Mouse (Mus musculus) common myeloid progenitor, adult 5-6 weeks (primary cell): ENCODE data around the gene Uqcrh. TPM values are rescaled to one million over a fixed set of nuclear protein-coding genes. Genes with fewer than 3 reads are reported as not detected.

Source experiments
- ATAC-seq: replicated peaks from 2 replicates; pipeline ENCODE4 v1.8.0; 2016; ENCODE audit warnings: low read depth, mild to moderate bottlenecking, moderate TSS enrichment, inconsistent platforms; ENCODE audit not compliant: poor library complexity, severe bottlenecking
- total RNA-seq: library from RNA; stranded (forward); fragments of 200-1000, 187-1606 nt; gene quantifications from 2 replicates; pipeline ENCODE4 v1.2.3, GENCODE M21; 2017

Uqcrh gene
- total RNA-seq, 1 experiment from 2014 or later, result 353 TPM

GRCm38 (mm10) chr4:116059012-116059726, 15.7 kb downstream of the Uqcrh start:
- no peak for ATAC-seq

- ATAC-seq, result no peak
Measured at GRCm38 (mm10) chr4:116057559-116057958, 17.3 kb downstream of the Uqcrh start.

- peak; percentile 93 for ATAC-seq
Measured at GRCm38 (mm10) chr4:116053399-116053961, 21.4 kb downstream of the Uqcrh start, which contains the start of gene Nsun4. Nsun4 (minus strand) TSS chr4:116053876.

GRCm38 (mm10) chr4:116052526-116053293, 22.2 kb downstream of the Uqcrh start:
- peak; percentile 31 for ATAC-seq

DNA sequence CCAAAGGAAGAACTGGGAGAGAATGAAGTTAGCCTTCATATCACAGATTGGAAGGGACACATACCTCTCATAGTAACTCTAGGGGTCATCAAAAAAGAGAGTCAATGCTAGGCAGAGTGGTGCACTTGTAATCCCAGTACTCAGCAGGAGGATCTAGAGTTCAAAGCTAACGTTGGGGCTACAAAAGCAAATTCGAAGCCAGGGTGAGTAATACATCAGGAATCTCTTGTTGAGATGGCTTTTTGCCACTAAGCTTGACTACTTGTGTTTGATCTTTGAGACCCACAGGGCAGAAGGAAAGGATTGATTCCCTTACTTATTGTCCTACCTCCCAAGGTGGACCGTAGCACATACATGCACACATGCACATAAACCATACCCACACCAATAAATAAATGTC, 25.7 kb downstream of the Uqcrh start:
- no peak for ATAC-seq

GRCm38 (mm10) chr4:116048130-116048920, 26.5 kb downstream of the Uqcrh start:
- no peak for ATAC-seq

DNA sequence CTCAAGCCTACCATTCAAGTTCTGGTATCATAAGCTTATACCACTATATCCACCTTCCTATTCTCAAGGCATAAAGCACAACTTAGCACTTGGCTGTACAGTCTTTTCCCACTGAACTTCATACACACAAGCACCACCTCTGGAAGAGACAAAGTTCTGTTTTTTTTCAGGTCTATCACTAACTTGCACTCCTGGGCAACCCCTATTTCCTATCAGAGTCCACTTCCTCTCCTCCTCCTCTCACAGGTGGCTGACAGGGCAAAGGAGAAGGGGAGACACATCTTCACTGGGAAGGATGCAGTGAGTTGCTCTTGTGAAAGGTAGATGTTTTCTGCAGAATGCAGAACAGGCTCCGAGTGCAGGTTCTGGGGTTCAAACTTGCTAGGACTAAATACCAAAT, 27.2 kb downstream of the Uqcrh start:
- no peak for ATAC-seq

- ATAC-seq, result no peak
Measured at GRCm38 (mm10) chr4:116046604-116047003, 28.3 kb downstream of the Uqcrh start.

- ATAC-seq, result peak; percentile 81
Measured at GRCm38 (mm10) chr4:116042186-116042585, 32.7 kb downstream of the Uqcrh start.

GRCm38 (mm10) chr4:116040466-116040865, 34.4 kb downstream of the Uqcrh start:
- no peak for ATAC-seq

DNA sequence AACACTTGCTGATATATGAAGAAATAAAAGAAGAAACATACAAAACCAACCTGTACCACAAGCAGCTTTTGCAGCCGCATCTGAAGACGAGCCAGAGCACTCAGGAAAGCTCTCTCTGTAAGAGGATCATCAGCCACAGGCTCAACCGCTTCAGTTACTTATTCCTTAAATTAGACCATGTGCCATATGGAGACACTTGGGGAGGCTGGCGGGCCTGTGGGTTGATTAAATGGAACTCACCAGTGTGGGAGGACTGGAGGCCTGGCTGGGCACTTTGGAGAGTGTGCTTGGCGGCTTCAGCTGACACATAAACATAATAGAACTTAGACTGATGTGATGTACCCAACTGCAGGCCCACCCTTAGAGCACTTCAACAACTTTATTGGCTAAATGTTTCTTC, 41.5 kb downstream of the Uqcrh start:
- no peak for ATAC-seq

GRCm38 (mm10) chr4:116032906-116033305, 42.0 kb downstream of the Uqcrh start:
- no peak for ATAC-seq

- peak; percentile 12; the same call in 1 of the 2 replicates for ATAC-seq
Measured at GRCm38 (mm10) chr4:116017902-116018746, 56.7 kb downstream of the Uqcrh start, which contains the start of gene Faah. Faah (minus strand) TSS chr4:116017926.

DNA sequence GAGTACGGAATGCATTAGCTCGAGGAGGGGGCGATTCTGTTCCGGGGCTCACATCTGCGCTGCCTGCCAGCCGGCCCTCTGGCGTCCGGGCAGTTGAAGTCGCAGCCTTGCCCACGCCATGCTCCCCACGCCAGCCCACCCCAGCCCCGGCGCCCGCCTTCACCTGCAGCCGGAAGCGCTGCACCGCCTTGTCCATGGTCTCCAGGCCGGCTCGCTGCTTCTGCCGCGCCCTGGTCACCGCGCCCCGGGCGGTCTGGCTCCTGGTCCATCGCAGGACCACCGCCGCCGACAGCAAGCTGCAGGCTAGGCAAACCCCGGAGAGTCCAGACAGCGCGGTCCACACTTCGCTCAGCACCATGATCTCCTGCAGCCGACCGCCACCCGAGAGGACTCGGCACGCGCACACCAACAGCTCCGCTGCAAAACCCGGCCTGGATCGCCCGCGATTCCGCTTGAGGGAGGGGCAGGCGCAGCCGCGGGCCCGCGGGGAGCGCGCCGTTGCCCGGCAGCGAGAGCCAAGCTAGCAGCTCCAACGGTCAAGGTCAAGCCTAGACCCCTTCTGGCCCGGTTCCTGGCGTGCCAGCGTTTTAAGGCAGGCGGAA, 57.5 kb downstream of the Uqcrh start:
- peak; percentile 78 for ATAC-seq

Other genes with a start within 250 kb of the Uqcrh start
- gene Mob3c, start 247.0 kb downstream of the Uqcrh start, total RNA-seq, result 8.4 and 16.9 TPM in 2 replicates
- gene Mknk1, start 235.9 kb downstream of the Uqcrh start, total RNA-seq, result 31.7 and 68.4 TPM in 2 replicates
- not detected in 2 replicates for gene Kncn, start 190.7 kb downstream of the Uqcrh start, total RNA-seq
- not detected in 2 replicates for gene 6430628N08Rik, start 184.4 kb downstream of the Uqcrh start, total RNA-seq
- not detected in 2 replicates for gene Dmbx1, start 135.1 kb downstream of the Uqcrh start, total RNA-seq
- 2.2 and 3.4 TPM in 2 replicates for gene Faah, start 57.1 kb downstream of the Uqcrh start, total RNA-seq
- 8.7 and 16.4 TPM in 2 replicates for gene Nsun4, start 21.2 kb downstream of the Uqcrh start, total RNA-seq
- 14.4 and 22.4 TPM in 2 replicates for gene Lrrc41, start 198 bp upstream of the Uqcrh start, total RNA-seq
- gene Rad54l, start 48.6 kb upstream of the Uqcrh start, total RNA-seq, result 24.1 and 28.7 TPM in 2 replicates
- gene Pomgnt1, start 48.8 kb upstream of the Uqcrh start, total RNA-seq, result 14.2 and 15.9 TPM in 2 replicates
- 0.09 and 0.15 TPM in 2 replicates for gene Lurap1, start 76.3 kb upstream of the Uqcrh start, total RNA-seq
- not detected in 2 replicates for gene Tspan1, start 92.5 kb upstream of the Uqcrh start, total RNA-seq
- not detected in 2 replicates for gene 1700042G07Rik, start 98.3 kb upstream of the Uqcrh start, total RNA-seq
- gene Gm49337, start 98.3 kb upstream of the Uqcrh start, total RNA-seq, result 0.41 and 0.63 TPM in 2 replicates
- gene Pik3r3, start 146.5 kb upstream of the Uqcrh start, total RNA-seq, result 0.05 and 0.14 TPM in 2 replicates